Mouse (Mus musculus) left cerebral cortex, adult 18-20 months (tissue): ENCODE data around the gene Gal3st2c. TPM values are rescaled to one million over a fixed set of nuclear protein-coding genes. Genes with fewer than 3 reads are reported as not detected.
"Not testable (repeated sequence)": the region's sequence is repeated elsewhere in the genome, so short reads cannot be mapped to it uniquely, and the experiment has no call there.

Experiments
- DNase-seq, 2 experiments: peaks; one replicate each; pipeline ENCODE4 v3.0.0; 2021 to 2022; ENCODE audit warnings: low spot score in 2 of 2, mixed read lengths in 1 of 2
- total RNA-seq, 2 experiments: library from RNA; stranded (reverse); gene quantifications; 2 replicates each; pipeline ENCODE4 v1.2.3; 2021

Gene Gal3st2c
- total RNA-seq, 2 experiments from 2014 or later, result 0.02 to 0.07 TPM

DNA sequence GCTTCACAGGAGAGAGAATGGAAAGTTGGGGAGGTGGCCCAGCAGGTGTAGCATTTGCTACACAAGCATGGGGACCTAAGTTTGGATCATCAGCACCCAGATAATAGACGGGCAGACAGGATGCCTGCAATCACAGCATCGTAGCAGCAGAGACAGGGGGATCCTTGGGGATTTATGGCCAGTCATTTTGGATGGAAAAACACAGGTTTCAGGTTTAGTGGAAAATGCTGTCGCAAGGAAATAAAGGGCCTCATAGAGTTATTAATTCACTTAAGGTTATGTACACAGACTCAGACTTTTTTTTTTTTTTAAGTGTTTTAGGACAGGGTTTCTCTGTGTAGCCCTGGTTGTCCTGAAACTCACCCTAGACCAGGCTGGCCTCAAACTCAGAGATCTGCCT, 55.2 kb downstream of the Gal3st2c start:
- DNase-seq, result no peak

DNA sequence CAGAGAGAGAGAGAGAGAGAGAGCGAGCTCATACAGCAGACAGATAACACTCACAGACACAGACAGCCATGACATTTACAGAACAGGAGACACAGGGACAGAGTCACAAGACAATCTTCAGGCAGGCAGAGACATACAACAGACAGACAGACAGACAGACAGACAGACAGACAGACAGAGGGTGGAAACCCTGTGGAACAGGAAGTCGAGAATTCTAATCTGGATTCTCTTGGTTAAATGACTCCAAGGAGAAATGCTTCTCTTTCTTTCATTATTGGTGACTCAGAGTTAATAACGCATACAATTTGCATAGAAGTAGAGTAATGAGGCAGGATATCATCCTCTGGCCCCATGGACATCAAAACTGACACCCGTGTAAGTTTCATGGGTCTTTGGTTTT, 56.2 kb downstream of the Gal3st2c start:
- DNase-seq, result no peak

DNA sequence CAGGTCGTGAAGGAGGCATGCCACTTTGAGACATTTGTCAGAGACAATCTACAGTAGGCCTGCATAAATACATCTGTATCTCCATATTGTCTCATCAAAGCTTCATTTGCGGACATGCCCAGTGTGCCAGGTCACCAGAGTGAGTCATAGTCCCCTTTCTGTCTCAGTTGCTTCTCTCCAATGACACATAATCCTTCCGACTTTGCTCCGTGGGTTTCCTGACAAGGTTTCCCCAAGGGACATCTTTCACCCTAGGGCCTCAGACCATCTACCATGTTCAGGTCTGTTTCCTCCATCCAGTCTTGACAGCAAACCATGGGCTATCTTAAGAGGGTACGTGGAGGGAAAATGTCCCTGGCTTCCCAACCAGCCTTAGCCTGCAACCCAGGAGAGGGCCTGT, 60.8 kb downstream of the Gal3st2c start:
- DNase-seq, result no peak

DNA sequence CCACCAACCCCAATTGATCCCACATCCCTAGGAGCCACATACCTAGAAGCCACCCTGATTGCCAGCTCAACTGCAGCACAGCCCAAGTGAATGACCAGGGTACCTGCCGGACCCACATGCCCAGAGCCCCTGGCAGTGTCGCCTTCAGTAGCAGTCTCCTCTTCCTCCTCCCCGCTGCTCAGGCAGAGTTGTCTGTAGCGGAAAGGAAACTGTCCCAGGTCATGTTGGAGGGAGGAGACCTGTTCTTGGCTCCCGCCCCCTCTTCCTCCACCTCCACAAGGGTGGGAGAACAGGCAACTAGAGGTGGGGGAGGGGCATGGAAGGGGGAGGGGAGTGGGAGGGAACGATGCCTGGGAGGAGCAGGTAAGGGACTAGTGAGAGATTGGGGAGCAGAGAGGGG, 62.1 kb downstream of the Gal3st2c start, which contains the start of gene Pdcd1:
Pdcd1 (minus strand) TSS at position 181 of the 400 bp plus-strand sequence.
- no peak for DNase-seq

DNA sequence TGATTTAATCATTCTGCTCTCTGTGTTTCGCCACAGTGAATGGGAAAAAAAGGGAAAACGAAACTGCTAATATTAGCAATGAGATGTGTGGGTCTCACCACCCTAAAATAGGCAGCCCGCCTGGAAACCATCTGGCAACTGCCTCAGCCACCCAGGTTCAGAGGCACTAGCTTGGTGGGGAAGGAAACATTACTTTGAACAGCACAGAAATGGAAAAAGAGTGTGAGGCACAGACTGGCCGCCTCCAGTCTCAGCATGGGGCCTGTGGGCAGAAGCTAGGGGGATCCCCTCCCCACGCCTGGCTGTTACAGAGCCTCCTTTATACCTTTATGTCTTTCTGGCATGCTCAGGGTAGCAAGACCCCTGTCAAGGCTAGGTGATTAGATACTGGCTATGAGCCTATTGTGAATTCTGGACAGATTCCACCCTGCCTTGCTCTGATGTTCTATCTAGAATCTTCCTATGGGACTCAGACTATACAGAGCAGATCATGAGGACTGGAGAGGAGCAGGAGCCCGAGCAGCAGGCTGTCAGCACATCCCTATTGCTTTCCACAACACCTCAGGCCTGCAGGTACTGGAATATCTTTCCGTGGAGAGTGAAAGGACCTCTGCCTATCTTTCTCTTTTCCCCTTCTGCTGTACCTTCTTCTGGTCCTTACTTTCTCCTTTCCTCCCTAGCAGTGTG, 63.4 kb downstream of the Gal3st2c start:
- peak; percentile 73 to 81 for DNase-seq

DNA sequence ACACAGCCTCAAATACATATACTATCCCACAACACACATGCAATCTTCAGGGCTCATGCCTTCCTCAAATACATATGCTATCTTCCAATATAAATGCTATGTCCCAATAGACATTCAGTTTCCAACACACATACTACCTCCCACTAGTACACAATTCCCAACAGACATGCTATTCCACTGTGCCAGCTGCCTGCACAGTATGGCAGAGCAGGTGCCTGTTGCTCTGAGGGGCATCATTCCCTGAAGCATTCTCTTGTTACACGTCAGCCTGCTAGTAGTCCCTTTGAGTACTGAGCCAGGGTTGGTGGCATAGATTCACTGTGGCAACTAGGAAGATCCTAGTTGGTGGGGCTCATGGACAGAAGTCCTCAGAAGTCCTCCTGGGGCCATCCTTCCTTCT, 64.2 kb downstream of the Gal3st2c start:
- no peak for DNase-seq

DNA sequence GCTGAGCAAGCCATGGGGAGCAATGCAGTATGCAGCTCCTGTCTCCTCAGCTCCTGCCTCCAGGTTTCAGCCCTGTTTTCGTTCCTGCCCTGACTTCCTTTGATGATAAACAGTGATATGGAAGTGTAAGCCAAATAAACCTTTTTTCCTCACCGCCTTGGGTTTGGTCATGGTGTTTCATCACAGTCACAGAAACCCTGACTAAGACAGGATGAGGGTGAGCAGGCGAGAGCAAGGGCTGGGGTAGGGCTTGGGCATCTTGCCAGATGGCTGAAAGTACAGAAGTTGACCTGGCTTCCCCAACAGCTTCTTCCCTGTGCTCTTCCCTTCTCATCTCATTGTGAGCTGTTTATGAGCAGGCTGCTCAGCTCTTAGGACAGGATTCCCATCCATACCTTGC, 65.7 kb downstream of the Gal3st2c start:
- DNase-seq, result no peak

DNA sequence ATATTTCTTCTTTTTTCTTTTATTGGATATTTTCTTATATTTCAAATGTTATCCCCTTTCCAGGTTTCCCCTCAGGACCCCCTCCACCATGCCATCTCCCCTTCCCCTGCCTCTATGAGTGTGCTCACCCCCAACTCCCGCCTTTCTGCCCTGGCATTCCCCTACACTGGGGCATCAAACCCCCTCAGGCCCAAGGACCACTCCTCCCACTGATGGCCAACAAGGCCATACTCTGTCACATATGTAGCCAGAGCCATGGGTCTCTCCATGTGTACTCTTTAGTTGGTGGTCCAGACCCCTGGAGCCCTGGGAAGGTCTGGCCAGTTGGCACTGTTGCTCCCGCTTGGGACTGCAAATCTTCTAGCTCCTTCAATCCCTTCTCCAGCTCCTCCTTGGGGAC, 67.1 kb downstream of the Gal3st2c start:
- DNase-seq, result no peak

DNA sequence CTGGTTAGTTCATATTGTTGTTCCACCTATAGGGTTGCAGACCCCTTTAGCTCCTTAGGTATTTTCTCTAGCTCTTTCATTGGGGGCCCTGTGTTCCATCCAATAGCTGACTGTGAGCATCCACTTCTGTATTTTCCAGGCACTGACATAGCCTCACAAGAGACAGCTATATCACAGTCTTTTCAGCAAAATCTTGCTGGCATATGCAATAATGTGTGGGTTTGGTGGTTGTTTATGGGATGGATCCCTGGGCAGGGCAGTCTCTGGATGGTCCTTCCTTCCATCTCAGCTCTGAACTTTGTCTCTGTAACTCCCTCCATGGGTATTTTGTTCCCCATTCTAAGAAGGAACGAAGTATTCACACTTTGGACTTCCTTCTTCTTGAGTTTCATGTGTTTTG, 68.0 kb downstream of the Gal3st2c start:
- DNase-seq, result not testable (repeated sequence)

Other genes starting within 250 kb of the Gal3st2c start
- 10 to 100 TPM; 79.0 to 85.3 TPM for gene Atg4b, start 239.0 kb upstream of the Gal3st2c start, total RNA-seq
- gene Thap4, start 235.6 kb upstream of the Gal3st2c start, total RNA-seq, result 10 to 100 TPM; 43.5 to 44.2 TPM
- gene Dtymk, start 188.6 kb upstream of the Gal3st2c start, total RNA-seq, result 10 to 100 TPM; 51.1 to 51.7 TPM
- 10 to 100 TPM; 16.0 TPM for gene Ing5, start 186.5 kb upstream of the Gal3st2c start, total RNA-seq
- gene D2hgdh, start 165.6 kb upstream of the Gal3st2c start, total RNA-seq, result 10 to 100 TPM; 11.7 to 13.4 TPM
- gene Gal3st2, start 129.2 kb upstream of the Gal3st2c start, total RNA-seq, result under 1 TPM in 1 of 2 experiments, not detected in 1; 0.12 TPM
- gene Gal3st2b, start 72.2 kb upstream of the Gal3st2c start, total RNA-seq, result not detected
- gene Neu4, start 29.9 kb downstream of the Gal3st2c start, total RNA-seq, result 1 to 10 TPM; 4.4 to 4.8 TPM
- under 1 TPM in 1 of 2 experiments, not detected in 1; 0.16 TPM for gene Pdcd1, start 62.0 kb downstream of the Gal3st2c start, total RNA-seq